Mouse (Mus musculus) CH12F3 (cell line): Measurements from ENCODE around the gene Cnn3.

Source experiments
- in situ Hi-C: fragments of 300-500 bp; cut with MboI; formaldehyde crosslinking; loops from 2 replicates; pipeline ENCODE4 v1.14.3; 2020; ENCODE audit warnings: low sequenced_read_pairs

Gene Cnn3

DNA sequence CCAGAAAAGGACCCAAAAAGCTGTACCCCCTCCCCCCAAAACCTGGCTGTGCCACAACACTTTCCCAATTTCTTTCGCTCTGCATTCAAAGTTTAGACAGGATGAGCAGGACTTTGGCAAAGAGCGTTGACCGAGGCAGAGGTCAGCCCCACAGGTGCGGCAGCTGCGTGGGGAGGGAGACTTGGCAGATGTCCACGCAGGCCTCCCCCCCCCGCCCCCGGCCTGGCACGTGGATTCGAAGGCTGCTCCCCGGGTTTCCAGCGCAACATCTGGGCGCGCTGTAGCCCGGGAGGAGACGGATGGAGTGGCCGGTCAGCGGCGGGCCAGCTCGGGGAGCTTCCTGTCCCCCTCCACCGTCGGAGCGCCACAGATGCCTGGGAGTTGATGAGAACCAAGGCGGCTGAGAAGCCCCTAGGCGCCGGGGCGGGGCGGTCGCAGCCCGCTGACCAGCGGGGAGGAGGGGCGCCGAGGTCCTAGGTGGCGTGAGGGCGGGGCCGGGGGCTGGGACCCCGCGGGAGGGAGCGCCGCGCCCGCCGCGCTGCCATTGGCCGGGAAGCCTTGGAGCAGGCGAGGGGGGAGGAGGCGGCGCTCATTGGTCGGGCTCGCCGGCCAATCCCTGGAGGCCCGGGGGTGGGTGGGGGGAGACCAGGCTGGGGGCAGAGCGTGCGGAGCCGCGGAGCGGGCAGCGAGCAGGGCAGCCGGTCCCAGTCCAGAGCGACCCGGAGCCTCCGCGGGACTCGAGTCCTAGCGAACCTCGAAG is at the start of gene Cnn3:
Cnn3 (plus strand) TSS at position 637 of the 760 bp plus-strand sequence.
- in situ Hi-C loops, result no loop called here

DNA sequence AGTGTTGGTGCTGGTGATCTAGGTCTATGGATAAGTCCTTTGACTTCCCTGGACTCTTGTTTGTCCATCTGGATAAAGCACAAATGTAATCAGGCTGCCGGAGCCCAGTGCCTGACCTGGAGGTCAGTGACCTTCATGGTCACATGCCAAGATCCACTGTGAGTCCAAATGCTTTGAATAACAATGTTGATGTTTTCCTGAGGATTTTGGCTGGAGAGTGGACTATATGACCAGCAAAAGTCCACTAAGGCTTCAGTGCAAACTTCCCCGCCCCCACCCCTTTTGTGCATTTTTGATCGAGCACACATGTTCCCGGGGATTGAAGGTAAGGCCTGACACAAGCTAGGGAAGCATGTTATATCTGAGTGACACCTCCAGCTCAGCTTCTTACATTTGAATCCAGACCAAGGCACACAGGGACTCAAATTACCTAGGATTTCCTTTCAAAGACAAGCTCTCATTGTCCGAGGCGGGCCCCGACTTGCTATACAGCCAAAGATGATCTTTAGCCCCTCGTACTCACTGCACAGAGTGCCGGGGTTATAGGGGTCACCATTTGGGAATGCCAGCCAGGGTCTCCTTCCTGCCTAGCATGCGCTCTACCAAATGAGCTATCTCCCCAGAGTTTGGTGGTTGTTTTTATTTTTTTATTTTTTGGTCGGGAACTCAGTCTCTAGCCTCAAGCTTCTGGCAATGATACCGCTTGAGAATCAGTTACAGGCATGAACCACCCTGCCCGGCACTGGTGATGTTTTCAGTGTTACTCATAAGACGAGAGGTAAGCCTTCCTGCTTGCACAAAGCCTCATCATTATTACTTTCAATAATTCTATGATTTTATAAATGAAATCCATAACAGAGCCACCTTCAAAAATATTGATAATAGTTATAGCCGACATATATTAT is 47.3 kb upstream of the Cnn3 start:
- in situ Hi-C loops, result no loop called here

DNA sequence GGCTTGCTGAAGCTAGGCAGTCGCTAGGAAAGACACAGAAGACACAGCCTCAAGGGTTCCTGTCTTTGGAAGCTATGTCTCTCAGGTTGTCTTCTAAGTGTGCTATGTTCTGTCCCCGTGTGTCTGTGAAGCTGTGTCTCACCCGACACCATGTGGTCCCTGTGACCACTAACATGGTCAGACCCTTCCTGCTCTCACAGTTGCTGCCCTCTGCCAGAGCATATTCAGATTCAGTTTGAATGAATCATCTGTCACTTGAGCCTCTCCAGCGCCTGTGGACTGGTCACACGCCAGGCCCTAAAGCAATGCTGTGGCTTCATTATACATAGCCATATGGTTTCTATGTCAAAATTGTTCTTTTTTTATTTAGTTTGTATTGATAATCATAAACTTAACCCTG is 46.6 kb upstream of the Cnn3 start:
- in situ Hi-C loops, result no loop called here

DNA sequence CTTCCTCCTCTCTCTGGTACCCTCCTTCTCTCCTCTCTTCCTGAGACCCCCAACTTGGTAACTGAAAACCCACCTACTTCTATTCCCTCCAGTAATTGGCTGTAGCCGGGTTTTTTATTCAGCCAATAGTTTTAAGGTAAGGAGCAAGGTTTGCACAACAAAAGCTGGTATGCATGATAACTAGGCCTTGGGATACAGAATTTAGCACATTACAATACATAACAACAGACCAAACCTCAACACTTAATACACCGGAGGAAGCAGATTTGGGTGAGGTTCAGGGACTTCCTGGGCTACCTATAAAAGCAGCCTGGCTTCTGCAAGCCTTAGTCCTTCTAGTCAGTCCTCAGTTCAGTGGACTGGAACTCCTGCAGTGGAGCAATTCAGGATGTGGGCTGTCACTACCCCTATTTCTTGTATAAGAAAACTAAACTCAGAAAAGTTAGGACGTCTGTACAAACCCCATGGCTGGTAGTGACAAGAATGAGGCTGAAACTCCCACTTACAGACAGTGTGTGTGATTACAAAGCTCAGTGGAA is 38.8 kb upstream of the Cnn3 start:
- in situ Hi-C loops, result no loop called here

DNA sequence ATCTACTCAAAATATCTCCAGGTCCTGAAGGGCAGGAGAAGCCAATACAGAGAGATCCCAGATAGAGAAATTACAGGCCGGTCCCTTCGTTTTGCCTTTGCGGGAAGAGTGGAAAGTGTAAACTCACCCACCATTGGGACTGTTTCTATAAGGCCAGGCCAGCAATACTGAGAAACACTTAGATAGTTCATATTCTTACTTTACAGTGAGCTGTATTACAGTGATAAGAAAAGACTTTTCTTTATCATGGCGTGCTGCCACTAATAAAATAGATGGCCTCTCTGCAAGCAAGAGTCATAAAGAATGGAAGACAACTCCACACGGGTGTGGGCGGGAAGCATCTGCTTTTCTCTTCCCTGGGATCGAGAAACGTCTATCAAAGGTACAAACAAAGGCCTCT is 36.9 kb upstream of the Cnn3 start:
- in situ Hi-C loops, result no loop called here

DNA sequence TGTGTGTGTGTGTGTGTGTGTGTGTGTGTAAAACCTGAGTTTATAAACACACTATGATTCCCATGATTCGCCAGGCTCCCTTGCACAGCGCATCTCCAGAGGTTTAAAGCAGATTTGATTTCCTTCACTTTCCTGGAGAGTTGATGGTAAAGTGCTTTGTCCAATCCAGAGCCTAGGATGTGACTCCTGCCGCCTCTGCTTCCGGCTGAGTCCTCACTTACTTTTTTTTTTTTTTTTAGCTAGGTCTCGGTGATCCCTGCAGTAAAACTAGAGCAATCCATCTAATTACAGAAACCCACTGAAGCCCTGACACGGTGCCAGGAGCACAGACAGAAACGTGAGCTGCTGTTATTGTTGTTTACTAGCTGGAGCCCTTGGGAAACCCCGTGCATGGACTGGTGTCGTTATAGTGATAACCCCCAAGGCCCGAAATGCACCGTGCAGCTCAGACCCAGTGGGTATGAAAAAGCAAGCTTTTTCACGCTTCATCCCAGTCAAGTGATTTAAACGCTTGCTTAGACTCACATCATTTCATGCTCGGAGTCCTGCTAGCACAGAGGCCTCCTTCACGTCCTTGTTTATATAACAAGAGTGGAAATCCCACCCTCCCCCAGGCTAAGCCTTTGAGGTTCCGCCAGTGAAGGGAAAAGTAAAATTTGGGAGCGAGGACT is 36.3 kb upstream of the Cnn3 start:
- in situ Hi-C loops, result no loop called here

DNA sequence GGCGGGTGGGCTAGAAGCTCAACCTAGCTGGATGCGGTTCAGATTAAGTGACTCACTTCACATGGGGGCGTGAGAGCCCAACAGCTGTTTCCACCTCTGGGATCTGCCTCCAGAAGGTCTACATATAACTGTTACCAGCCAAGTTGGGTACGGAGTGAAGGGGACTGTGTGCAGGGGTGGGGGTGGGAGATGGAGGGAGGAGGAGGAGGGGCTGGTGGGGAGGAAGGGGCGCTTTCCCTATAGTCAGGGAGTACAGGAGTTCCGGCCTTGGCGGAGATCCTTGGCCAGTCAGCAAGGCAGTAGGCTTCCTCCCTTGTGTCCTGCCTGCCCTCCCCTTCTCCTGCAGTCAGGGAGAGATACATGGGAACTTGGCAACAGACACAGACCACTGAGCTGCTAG is 35.6 kb upstream of the Cnn3 start:
- in situ Hi-C loops, result no loop called here

DNA sequence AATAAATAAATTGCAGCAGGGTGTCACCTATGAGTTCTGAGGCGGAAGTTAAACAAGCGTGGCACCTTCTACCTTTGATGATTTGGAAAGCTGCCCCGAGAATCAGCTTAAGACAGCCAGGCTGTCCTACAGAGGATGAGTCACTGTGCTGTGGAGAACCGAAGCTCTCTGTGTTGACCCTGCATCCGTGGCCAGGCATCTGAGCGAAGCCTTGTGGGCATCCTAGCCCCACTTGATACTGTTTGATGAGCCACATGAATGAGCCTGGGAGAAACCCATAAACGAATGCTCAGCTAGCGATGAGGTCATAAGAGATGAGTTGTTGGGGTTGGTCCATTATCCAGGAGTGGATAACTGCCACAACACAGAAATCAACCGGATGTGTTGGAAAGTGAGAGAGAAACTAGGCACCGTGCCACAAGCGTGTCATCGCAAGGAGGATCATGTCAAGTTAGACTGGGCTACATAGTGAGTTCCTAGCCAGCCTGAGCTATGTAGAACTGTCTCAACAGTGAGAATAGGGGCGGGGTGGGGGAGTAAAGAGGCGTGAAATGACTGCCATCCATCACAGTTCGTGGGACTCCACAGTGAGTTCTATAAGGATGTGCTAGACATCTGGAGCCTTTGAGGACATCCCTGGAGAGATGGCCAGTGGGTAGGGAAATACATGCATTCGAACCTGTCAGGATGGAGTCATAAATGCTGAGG is 30.6 kb upstream of the Cnn3 start:
- in situ Hi-C loops, result no loop called here

DNA sequence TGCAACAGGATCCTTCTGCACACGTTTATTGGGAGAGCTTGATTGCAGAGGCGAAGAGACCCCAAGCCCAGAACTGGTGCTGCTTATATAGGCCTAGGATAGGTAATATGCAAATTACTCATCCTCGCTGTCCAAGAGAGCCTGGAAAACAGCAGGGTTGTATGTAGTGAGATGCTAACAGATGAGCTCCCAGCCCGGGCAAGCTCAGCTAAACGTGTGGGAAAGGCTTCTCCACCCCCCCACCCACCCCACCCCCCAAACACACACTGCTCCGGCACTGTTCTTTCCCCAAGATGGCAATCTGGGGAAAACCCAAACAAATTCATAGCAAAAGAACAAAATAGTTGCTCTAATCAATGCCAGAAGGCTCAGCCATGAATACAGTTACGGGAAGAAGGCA is 29.7 kb upstream of the Cnn3 start:
- in situ Hi-C loops, result no loop called here

DNA sequence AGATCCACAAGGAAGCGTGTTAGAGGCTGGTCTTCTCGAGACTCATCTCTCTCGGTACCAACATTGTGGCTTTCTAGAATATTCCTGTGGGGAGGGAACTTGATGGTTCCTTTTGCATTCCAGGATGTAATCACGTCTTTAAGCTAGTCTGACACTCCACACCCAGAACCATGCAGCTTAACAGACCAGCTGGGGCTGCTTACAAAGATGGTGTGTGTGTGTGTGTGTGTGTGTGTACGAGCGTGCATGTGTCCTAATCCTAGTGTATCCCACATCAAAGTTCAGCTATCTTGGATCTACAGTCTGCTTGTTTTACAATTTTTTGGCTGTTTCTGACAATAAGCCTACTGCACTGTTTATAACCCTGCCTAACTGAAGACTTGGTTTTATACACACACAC is 29.3 kb upstream of the Cnn3 start:
- in situ Hi-C loops, result no loop called here

DNA sequence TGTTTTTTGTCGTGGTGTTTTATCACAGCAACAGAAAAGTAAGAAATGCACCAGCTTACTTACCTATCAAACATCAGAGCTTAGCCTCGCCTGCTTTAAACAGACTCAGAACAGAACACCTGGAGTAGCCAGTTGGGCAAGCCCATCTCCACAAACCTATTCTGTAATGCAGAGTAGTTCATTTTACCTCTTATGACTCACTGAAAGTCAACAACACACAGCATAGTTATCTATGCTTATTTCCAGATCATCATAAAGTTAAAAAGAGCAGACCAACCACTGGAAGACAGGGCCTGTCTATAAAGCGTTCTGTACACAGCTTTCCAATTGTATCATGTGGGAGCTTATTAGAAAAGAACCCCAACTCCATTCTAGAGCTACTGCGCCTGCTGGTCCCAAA is 24.9 kb upstream of the Cnn3 start:
- in situ Hi-C loops, result no loop called here

DNA sequence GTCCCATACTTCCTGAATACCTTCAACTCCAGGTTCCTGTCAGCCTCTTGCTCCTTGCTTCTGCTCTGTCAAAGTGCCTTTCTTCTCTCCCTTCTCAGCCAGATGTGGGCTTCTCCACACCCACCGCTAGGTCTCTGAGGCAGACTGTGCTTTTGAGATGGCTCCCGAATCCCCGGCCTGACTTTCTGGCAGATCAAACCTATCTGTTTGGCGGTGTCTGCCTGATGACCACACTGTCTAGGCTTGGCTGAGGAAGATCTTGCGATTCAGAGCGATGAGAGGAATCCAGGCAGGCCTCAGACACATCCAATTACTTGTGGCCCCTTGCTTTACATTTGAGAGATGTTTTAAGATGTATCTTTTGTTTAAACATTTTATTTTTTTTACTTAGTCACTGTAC is 24.2 kb upstream of the Cnn3 start:
- in situ Hi-C loops, result no loop called here

DNA sequence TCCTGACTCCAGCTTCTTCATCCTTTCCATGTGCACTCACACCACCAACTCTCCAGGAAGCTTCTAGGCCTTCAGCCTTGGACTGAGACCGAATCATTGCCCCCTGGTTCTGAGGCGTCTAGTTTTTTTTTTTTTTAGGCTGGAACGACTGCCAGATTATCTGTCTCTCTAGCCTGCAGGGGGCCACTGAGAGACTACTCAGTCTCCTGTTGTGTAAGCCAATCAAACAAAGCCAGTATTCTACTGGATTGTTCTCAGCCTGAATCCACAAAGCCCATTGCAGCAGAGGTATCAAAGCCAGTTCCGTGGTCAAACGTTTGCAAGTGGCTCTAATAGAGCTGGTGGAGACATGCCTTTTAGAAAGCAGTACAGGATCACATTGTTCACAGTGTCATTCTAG is 22.8 kb upstream of the Cnn3 start:
- in situ Hi-C loops, result no loop called here

DNA sequence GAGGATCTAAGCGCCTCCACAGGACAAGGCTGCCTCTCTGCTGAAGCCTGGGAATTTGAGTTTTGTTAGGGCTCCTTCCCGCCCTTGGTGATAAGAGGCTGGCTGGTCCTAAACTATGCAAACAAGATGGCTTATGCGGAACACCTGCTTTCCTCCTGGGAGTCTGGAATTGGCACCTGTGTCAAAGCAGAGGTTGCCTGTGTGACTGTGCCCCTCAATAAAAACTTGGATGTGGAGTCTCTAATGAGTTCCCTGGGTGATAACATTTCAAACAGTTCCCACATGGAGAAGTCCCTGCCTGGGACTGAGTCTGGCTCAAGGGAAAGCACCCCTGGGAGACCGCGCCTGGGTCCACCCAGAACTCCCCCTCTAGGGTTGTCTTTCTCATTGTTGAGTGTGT is 21.2 kb upstream of the Cnn3 start:
- in situ Hi-C loops, result no loop called here

DNA sequence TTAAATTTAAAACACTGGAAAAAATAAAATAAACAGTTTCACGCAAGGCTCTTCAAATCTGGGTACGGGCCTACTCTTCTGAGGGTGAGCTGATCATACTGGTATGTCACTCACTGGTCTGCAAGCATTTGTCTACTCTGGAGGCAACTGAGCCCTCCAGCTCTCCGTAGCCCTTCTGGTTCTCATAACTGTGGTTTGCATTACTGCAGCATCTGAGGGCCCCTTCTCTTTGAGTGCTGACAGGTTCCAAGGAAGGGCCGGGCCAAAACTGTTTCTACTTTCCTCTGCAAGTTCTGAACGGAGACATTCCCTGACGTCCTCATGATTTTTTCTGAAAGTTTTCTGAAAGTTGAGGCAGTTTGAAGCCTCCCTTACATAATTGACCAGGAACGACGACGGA is 18.9 kb upstream of the Cnn3 start:
- in situ Hi-C loops, result no loop called here

DNA sequence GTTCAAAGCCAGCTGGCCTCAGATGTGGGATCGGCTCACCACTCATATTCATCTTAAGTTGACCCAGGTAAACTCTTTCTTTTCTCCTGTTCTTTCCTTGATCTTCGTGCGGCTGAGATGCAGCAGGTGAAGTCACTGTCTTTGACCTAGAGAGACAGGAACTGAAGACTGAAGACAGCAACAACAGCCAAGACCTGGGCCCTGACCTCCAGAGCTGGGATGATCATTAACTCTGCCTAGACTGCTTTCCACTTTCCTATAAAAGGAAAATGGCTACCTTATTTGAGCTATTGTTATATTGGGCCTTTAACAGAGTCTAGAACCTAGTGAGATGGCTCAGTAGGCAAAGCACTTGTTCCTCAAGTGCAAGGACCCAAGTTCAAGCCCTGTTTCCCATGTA is 17.9 kb upstream of the Cnn3 start:
- in situ Hi-C loops, result no loop called here

DNA sequence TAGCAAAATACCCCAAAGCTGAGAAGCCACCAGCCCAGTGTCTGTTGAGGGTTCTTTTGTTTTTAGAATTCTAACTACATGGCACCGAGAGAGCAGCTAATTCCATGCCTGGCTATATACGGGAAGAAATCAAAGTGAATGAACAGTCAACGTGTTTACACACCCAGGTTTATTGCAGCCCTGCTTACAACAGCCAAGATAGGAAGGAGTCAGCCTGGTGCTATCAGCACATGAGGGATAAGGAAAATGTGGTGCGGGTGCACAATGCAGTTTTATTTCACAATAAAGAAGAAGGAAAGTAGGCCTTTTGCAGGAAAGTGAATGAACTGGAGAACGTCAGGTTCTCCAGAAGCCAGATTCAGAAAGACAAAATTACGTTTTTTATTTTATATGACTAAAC is 14.8 kb upstream of the Cnn3 start:
- in situ Hi-C loops, result no loop called here

DNA sequence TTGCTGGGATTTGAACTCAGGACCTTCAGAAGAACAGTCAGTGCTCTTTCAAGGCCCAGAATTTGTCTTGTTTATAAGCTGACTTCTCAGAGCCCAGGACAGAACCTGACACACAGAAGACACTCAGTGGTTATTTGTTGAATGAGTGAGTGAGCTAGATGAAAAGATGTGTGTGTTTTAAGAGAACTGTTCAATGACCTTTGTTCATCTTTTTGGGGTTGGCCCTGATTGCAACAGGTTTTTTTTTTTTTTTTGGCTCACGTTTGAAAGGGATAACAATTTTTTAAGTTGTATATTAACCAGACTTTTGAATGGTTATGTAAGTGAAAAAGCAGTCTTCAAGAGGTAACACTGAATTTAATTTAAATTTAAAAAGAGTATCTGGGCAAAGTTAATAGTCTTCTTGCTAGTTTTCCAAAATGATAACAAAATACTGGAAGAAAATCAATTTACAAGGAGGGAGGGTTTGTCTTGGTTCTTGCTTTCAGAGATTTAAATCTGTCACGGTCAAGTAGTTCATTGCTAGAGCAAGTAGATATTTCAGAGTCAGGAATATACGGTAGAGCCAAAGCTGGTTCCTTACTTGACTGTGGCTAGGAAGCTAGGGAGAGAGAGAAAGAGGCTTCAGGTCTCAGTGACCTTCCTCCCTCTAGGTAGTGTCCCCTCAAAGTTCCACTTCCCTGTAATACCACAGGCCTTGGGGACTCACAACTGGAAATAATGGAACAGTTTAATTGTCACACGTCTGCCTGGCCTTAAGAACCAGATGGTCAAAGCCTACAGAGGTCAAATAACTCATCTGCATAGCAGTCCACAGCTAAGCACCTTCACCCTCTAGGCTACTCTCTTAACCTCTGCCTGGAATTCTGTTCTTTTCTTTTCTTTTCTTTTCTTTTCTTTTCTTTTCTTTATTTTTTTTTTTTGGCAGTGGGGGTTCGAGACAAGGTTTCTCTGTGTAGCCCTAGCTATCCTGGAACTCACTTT is 9.8 kb upstream of the Cnn3 start:
- in situ Hi-C loops, result no loop called here

DNA sequence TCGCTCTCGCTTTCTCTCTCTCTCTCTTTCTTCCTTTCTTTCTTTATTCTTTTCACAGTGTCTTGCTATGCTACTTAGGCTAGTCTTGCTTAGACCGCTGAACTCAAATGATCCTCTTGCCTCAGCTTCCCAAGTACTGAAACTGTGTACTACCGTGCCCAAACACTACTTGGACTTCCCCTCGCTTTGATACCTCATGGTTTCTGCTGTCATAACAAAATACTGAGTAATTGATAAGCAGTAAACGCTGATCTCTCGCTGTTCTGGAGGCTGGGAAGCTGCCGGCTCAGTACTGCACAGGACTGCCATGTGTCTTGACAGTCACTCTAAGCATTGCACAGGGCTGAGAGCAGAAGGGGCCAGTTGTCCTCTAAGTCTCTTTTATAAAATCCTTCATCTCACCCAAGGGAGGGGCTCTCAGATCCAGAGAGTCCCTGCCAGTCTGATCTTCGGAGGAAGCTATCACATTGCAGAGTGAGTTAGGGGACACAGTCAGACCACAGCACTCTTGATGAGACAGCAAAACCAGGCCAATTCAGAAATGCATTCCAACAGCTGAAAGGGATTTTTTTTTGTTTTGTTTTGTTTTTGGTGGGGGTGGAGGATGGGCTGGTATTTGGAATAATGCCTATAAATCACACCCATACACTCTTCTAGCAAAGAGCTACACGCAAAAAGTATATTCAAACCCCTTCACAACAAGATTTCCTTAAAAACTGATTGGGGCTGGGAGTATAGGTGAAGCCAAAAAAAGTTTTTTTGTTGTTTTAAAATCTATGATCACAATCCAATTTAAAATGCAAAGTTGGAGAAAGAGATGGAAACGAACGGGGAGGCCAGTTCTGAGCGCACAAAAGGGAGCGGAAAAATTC is 8.7 kb upstream of the Cnn3 start:
- in situ Hi-C loops, result no loop called here
